Mouse (Mus musculus): ENCODE data around the gene 1700061G19Rik. TPM values are rescaled to one million over a fixed set of nuclear protein-coding genes. Genes with fewer than 3 reads are reported as not detected.
A peak's percentile ranks its signal among the peaks of the same experiment; 100 is the strongest.
"Not testable (repeated sequence)": the region's sequence is repeated elsewhere in the genome, so short reads cannot be mapped to it uniquely, and the experiment has no call there.

Gene 1700061G19Rik
- polyA plus RNA-seq, 1 experiment from 2014 or later: 0.35 TPM

GRCm38 (mm10) chr17:56906166-56906565 lies 30.9 kb downstream of the 1700061G19Rik start:
- Histone ChIP-seq H3K36me3 (ENCODE audit: control insufficient read depth, insufficient read depth, low read length) (peaks cover 54% of the 10 kb centered on the region), H3K4me2 (ENCODE audit: low read length) (no peak overlapping the region), H3K9ac (ENCODE audit: low read length) (no peak overlapping the region), H3K27ac (replicated peaks in 1 of 2; ENCODE audit: control insufficient read depth in 1 of 2, insufficient read depth in 1 of 2, low read depth in 2 of 2, low read length in 2 of 2) (no peak overlapping the region), H3K4me3 (ENCODE audit: control insufficient read depth in 1 of 2, insufficient read depth in 1 of 2, low read depth in 1 of 2, low read length in 2 of 2) (no peak overlapping the region), H3K9me3 (ENCODE audit: control insufficient read depth, low read length) (no peaks in the 10 kb centered on the region), H3K4me1 (ENCODE audit: control insufficient read depth in 2 of 2, insufficient read depth in 2 of 2, low read length in 2 of 2) (peaks cover 13 to 16% of the 10 kb centered on the region in 2 experiments), H3K27me3 (ENCODE audit: control insufficient read depth, insufficient read depth, low read length) (no peaks in the 10 kb centered on the region)
- WGBS: 92% methylated on average over 3 of the region's 3 CpGs
- ATAC-seq (ENCODE audit: insufficient number of reproducible peaks, insufficient read depth, low FRiP score, low read depth): no peak

- 0 out of 4 replicates have a peak overlapping the region, but pooled peaks of 1 of the 2 experiments have one; percentile 19 for H3K27ac ChIP-seq (replicated peaks in 1 of 2; ENCODE audit: control insufficient read depth in 1 of 2, insufficient read depth in 1 of 2, low read depth in 2 of 2, low read length in 2 of 2)
- no peaks in the 10 kb centered on the region for H3K27me3 ChIP-seq (ENCODE audit: control insufficient read depth, insufficient read depth, low read length)
- ATAC-seq (ENCODE audit: insufficient number of reproducible peaks, insufficient read depth, low FRiP score, low read depth): 0 out of 2 replicates have a peak, but pooled peaks have one; percentile 19
- H3K4me1 ChIP-seq (ENCODE audit: control insufficient read depth in 2 of 2, insufficient read depth in 2 of 2, low read length in 2 of 2): peaks cover 13 to 16% of the 10 kb centered on the region in 2 experiments
- H3K9ac ChIP-seq (ENCODE audit: low read length): no peak overlapping the region
- no peaks in the 10 kb centered on the region for H3K9me3 ChIP-seq (ENCODE audit: control insufficient read depth, low read length)
- no peak overlapping the region for H3K4me2 ChIP-seq (ENCODE audit: low read length)
- WGBS: 78% methylated on average over 5 of the region's 5 CpGs
- H3K36me3 ChIP-seq (ENCODE audit: control insufficient read depth, insufficient read depth, low read length): peaks cover 54% of the 10 kb centered on the region
- H3K4me3 ChIP-seq (ENCODE audit: control insufficient read depth in 1 of 2, insufficient read depth in 1 of 2, low read depth in 1 of 2, low read length in 2 of 2): no peak overlapping the region
These were observed 31.8 kb downstream of the 1700061G19Rik start for GRCm38 (mm10) chr17:56907096-56907495.

- Histone ChIP-seq H3K27ac (replicated peaks in 1 of 2; ENCODE audit: control insufficient read depth in 1 of 2, insufficient read depth in 1 of 2, low read depth in 2 of 2, low read length in 2 of 2) (peak overlapping the region; percentile 19 to 33), H3K4me3 (ENCODE audit: control insufficient read depth in 1 of 2, insufficient read depth in 1 of 2, low read depth in 1 of 2, low read length in 2 of 2) (no peak overlapping the region), H3K9ac (ENCODE audit: low read length) (no peak overlapping the region), H3K27me3 (ENCODE audit: control insufficient read depth, insufficient read depth, low read length) (no peaks in the 10 kb centered on the region), H3K4me2 (ENCODE audit: low read length) (no peak overlapping the region), H3K9me3 (ENCODE audit: control insufficient read depth, low read length) (no peaks in the 10 kb centered on the region), H3K36me3 (ENCODE audit: control insufficient read depth, insufficient read depth, low read length) (peaks cover 54% of the 10 kb centered on the region), H3K4me1 (ENCODE audit: control insufficient read depth in 2 of 2, insufficient read depth in 2 of 2, low read length in 2 of 2) (peaks cover 13 to 16% of the 10 kb centered on the region in 2 experiments)
- WGBS: 20% methylated on average over 9 of the region's 9 CpGs
- peak; percentile 42; the same call in 1 of the 2 replicates for ATAC-seq (ENCODE audit: insufficient number of reproducible peaks, insufficient read depth, low FRiP score, low read depth)
These were observed 32.6 kb downstream of the 1700061G19Rik start for GRCm38 (mm10) chr17:56907887-56908286.

- H3K9ac ChIP-seq (ENCODE audit: low read length); H3K4me3 ChIP-seq (ENCODE audit: control insufficient read depth in 1 of 2, insufficient read depth in 1 of 2, low read depth in 1 of 2, low read length in 2 of 2); ATAC-seq (ENCODE audit: insufficient number of reproducible peaks, insufficient read depth, low FRiP score, low read depth); H3K27ac ChIP-seq (replicated peaks in 1 of 2; ENCODE audit: control insufficient read depth in 1 of 2, insufficient read depth in 1 of 2, low read depth in 2 of 2, low read length in 2 of 2); H3K9me3 ChIP-seq (ENCODE audit: control insufficient read depth, low read length); H3K27me3 ChIP-seq (ENCODE audit: control insufficient read depth, insufficient read depth, low read length); H3K4me2 ChIP-seq (ENCODE audit: low read length): not testable (repeated sequence)
- Histone ChIP-seq H3K4me1 (ENCODE audit: control insufficient read depth in 2 of 2, insufficient read depth in 2 of 2, low read length in 2 of 2) (peaks cover 13 to 16% of the 10 kb centered on the region in 2 experiments), H3K36me3 (ENCODE audit: control insufficient read depth, insufficient read depth, low read length) (peaks cover 60% of the 10 kb centered on the region)
- 94% methylated on average over 2 of the region's 2 CpGs for WGBS
These were observed 34.5 kb downstream of the 1700061G19Rik start for GRCm38 (mm10) chr17:56909764-56910163.

GRCm38 (mm10) chr17:56913023-56913422 lies 37.7 kb downstream of the 1700061G19Rik start:
- no peak for ATAC-seq (ENCODE audit: insufficient number of reproducible peaks, insufficient read depth, low FRiP score, low read depth)
- Histone ChIP-seq H3K27me3 (ENCODE audit: control insufficient read depth, insufficient read depth, low read length) (no peaks in the 10 kb centered on the region), H3K4me2 (ENCODE audit: low read length) (no peak overlapping the region), H3K4me3 (ENCODE audit: control insufficient read depth in 1 of 2, insufficient read depth in 1 of 2, low read depth in 1 of 2, low read length in 2 of 2) (no peak overlapping the region), H3K9me3 (ENCODE audit: control insufficient read depth, low read length) (no peaks in the 10 kb centered on the region), H3K4me1 (ENCODE audit: control insufficient read depth in 2 of 2, insufficient read depth in 2 of 2, low read length in 2 of 2) (peaks cover 5 to 8% of the 10 kb centered on the region in 2 experiments), H3K9ac (ENCODE audit: low read length) (no peak overlapping the region), H3K27ac (replicated peaks in 1 of 2; ENCODE audit: control insufficient read depth in 1 of 2, insufficient read depth in 1 of 2, low read depth in 2 of 2, low read length in 2 of 2) (no peak overlapping the region), H3K36me3 (ENCODE audit: control insufficient read depth, insufficient read depth, low read length) (peaks cover 70% of the 10 kb centered on the region)
- 88% methylated on average over 3 of the region's 3 CpGs for WGBS

GRCm38 (mm10) chr17:56913444-56913843 lies 38.2 kb downstream of the 1700061G19Rik start:
- Histone ChIP-seq H3K36me3 (ENCODE audit: control insufficient read depth, insufficient read depth, low read length) (peaks cover 70% of the 10 kb centered on the region), H3K27ac (replicated peaks in 1 of 2; ENCODE audit: control insufficient read depth in 1 of 2, insufficient read depth in 1 of 2, low read depth in 2 of 2, low read length in 2 of 2) (no peak overlapping the region), H3K27me3 (ENCODE audit: control insufficient read depth, insufficient read depth, low read length) (no peaks in the 10 kb centered on the region), H3K4me1 (ENCODE audit: control insufficient read depth in 2 of 2, insufficient read depth in 2 of 2, low read length in 2 of 2) (peaks cover under 1 to 4% of the 10 kb centered on the region in 2 experiments; a peak in 3 of 4 replicates), H3K9me3 (ENCODE audit: control insufficient read depth, low read length) (no peaks in the 10 kb centered on the region), H3K4me2 (ENCODE audit: low read length) (no peak overlapping the region), H3K4me3 (ENCODE audit: control insufficient read depth in 1 of 2, insufficient read depth in 1 of 2, low read depth in 1 of 2, low read length in 2 of 2) (no peak overlapping the region), H3K9ac (ENCODE audit: low read length) (no peak overlapping the region)
- ATAC-seq (ENCODE audit: insufficient number of reproducible peaks, insufficient read depth, low FRiP score, low read depth): no peak

- Histone ChIP-seq H3K27ac (replicated peaks in 1 of 2; ENCODE audit: control insufficient read depth in 1 of 2, insufficient read depth in 1 of 2, low read depth in 2 of 2, low read length in 2 of 2) (no peak overlapping the region), H3K27me3 (ENCODE audit: control insufficient read depth, insufficient read depth, low read length) (no peaks in the 10 kb centered on the region), H3K4me1 (ENCODE audit: control insufficient read depth in 2 of 2, insufficient read depth in 2 of 2, low read length in 2 of 2) (peaks cover 0 to 3% of the 10 kb centered on the region in 2 experiments; a peak in 1 of 4 replicates), H3K9me3 (ENCODE audit: control insufficient read depth, low read length) (no peaks in the 10 kb centered on the region), H3K4me2 (ENCODE audit: low read length) (no peak overlapping the region), H3K9ac (ENCODE audit: low read length) (no peak overlapping the region), H3K36me3 (ENCODE audit: control insufficient read depth, insufficient read depth, low read length) (peaks cover 78% of the 10 kb centered on the region), H3K4me3 (ENCODE audit: control insufficient read depth in 1 of 2, insufficient read depth in 1 of 2, low read depth in 1 of 2, low read length in 2 of 2) (no peak overlapping the region)
- no peak for ATAC-seq (ENCODE audit: insufficient number of reproducible peaks, insufficient read depth, low FRiP score, low read depth)
- 81% methylated on average over 2 of the region's 2 CpGs for WGBS
These were observed 41.9 kb downstream of the 1700061G19Rik start for GRCm38 (mm10) chr17:56917166-56917565.

- Histone ChIP-seq H3K27me3 (ENCODE audit: control insufficient read depth, insufficient read depth, low read length) (no peaks in the 10 kb centered on the region), H3K4me3 (ENCODE audit: control insufficient read depth in 1 of 2, insufficient read depth in 1 of 2, low read depth in 1 of 2, low read length in 2 of 2) (no peak overlapping the region), H3K36me3 (ENCODE audit: control insufficient read depth, insufficient read depth, low read length) (peaks cover 69% of the 10 kb centered on the region), H3K4me2 (ENCODE audit: low read length) (no peak overlapping the region), H3K9me3 (ENCODE audit: control insufficient read depth, low read length) (no peaks in the 10 kb centered on the region), H3K4me1 (ENCODE audit: control insufficient read depth in 2 of 2, insufficient read depth in 2 of 2, low read length in 2 of 2) (peaks cover 0 to 3% of the 10 kb centered on the region in 2 experiments; a peak in 2 of 4 replicates), H3K9ac (ENCODE audit: low read length) (no peak overlapping the region), H3K27ac (replicated peaks in 1 of 2; ENCODE audit: control insufficient read depth in 1 of 2, insufficient read depth in 1 of 2, low read depth in 2 of 2, low read length in 2 of 2) (no peak overlapping the region)
- WGBS: 80% methylated on average over 3 of the region's 3 CpGs
- ATAC-seq (ENCODE audit: insufficient number of reproducible peaks, insufficient read depth, low FRiP score, low read depth): no peak
These were observed 44.4 kb downstream of the 1700061G19Rik start for GRCm38 (mm10) chr17:56919725-56920124.
